ENCODE assay signal across 9 mouse cellular contexts in genomic region chr3:31000018-31000407, GRCm38 (mm10). TPM values are rescaled to one million over a fixed set of nuclear protein-coding genes. Genes with fewer than 3 reads are reported as not detected.
DNase-seq lines count a peak whose midpoint lies in the region; ATAC-seq lines count a peak whose summit lies in the region.
"Had no signal": no experiment of that assay in that cellular context is flagged by ENCODE, and none has a peak within 500 bp of the region (broad histone marks: within the 10 kb centered on the region; RNA-seq: fewer than 3 reads in every experiment).

No protein-coding gene starts in this region.

- H3K9ac ChIP-seq in limb, embryonic 11.5 days (ENCODE audit: low read length) = no peak overlapping the region
- H3K9ac ChIP-seq: forebrain, embryonic 15.5 days had no signal

- H3K4me2 ChIP-seq in limb, embryonic 11.5 days (ENCODE audit: low read depth, severe bottlenecking) = no peak overlapping the region
- H3K4me2 ChIP-seq: forebrain, embryonic 15.5 days had no signal

- no peaks in the 10 kb centered on the region for H3K36me3 ChIP-seq in limb, embryonic 11.5 days (ENCODE audit: control insufficient read depth, insufficient read depth, low read length)
- H3K36me3 ChIP-seq: forebrain, embryonic 15.5 days had no signal

- H3K27ac ChIP-seq in limb, embryonic 11.5 days (replicated peaks; ENCODE audit: low read depth, low read length) = peak overlapping the region; percentile 56
- H3K27ac ChIP-seq: forebrain, embryonic 15.5 days had no signal

- ATAC-seq in limb, embryonic 11.5 days (ENCODE audit: insufficient number of reproducible peaks, low FRiP score, low TSS enrichment, low read depth) = no peak
- ATAC-seq: forebrain, embryonic 15.5 days had no signal

- H3K9me3 ChIP-seq in limb, embryonic 11.5 days (ENCODE audit: control insufficient read depth, low read length) = no peaks in the 10 kb centered on the region
- H3K9me3 ChIP-seq: forebrain, embryonic 15.5 days had no signal

- no peaks in the 10 kb centered on the region for H3K27me3 ChIP-seq in limb, embryonic 11.5 days (ENCODE audit: control insufficient read depth, insufficient read depth, low read length)
- H3K27me3 ChIP-seq: forebrain, embryonic 15.5 days had no signal

- WGBS in limb, embryonic 11.5 days = 31% methylated on average over 4 of the region's 4 CpGs

- peaks cover 19% of the 10 kb centered on the region for H3K4me1 ChIP-seq in limb, embryonic 11.5 days (ENCODE audit: control insufficient read depth, insufficient read depth, low read length)

- H3K4me3 ChIP-seq in limb, embryonic 11.5 days (ENCODE audit: low read depth, low read length) = no peak overlapping the region
- H3K4me3 ChIP-seq: forebrain, embryonic 15.5 days had no signal

- DNase-seq in heart, adult 18-20 months = peak; percentile 48 to 67
- no peak for DNase-seq in heart, adult 8-10 months (ENCODE audit: low spot score)
- peak; percentile 31 for DNase-seq in thymus, postnatal 0 days (ENCODE audit: low spot score)
- DNase-seq in thymus, postnatal 36 days = no peak
- DNase-seq in limb, embryonic 11.5 days (ENCODE audit: low spot score) = no peak
- DNase-seq in thymus, postnatal 4 days = peak; percentile 25
- DNase-seq in layer of hippocampus, postnatal 25 days (ENCODE audit: extremely low spot score in 1 of 2, low spot score in 1 of 2) = no peak
- DNase-seq in left cerebral cortex, adult 11 months (ENCODE audit: low spot score) = no peak

RNA-seq across cellular contexts. Expression of gene Prkci, which starts 4.5 kb away (rescaled TPM):
- 10 to 100 TPM; 12.6 to 13.0 TPM for total RNA-seq in heart, adult 18-20 months (2021)
- total RNA-seq in heart, adult 8-10 months (2022) = 10 to 100 TPM in 3 of 4 experiments, 1 to 10 TPM in 1; 9.5 to 11.9 (median 10.7) TPM
- 15.0 and 15.9 TPM in 2 replicates for polyA plus RNA-seq in thymus, postnatal 0 days (2015; fragmentation: Nextera tagmentation; extraction: Ambion mirVana)
- 43.1 TPM in 2 replicates for polyA plus RNA-seq in limb, embryonic 11.5 days (2014; fragmentation: Nextera tagmentation; extraction: Ambion mirVana)
- total RNA-seq in layer of hippocampus, postnatal 25 days (2021) = 10 to 100 TPM; 56.8 to 63.4 TPM

RNA-seq across cellular contexts. Expression of gene Phc3, which starts 30.8 kb away (rescaled TPM):
- 10 to 100 TPM; 14.2 to 16.8 TPM for total RNA-seq in heart, adult 18-20 months (2021)
- 10 to 100 TPM; 15.4 to 19.3 (median 17.6) TPM for total RNA-seq in heart, adult 8-10 months (2022)
- 4.0 and 5.3 TPM in 2 replicates for polyA plus RNA-seq in thymus, postnatal 0 days (2015; fragmentation: Nextera tagmentation; extraction: Ambion mirVana)
- polyA plus RNA-seq in limb, embryonic 11.5 days (2014; fragmentation: Nextera tagmentation; extraction: Ambion mirVana) = 4.6 and 5.1 TPM in 2 replicates
- total RNA-seq in layer of hippocampus, postnatal 25 days (2021) = 10 to 100 TPM; 31.2 to 42.4 TPM

Comparison
In these comparisons a context has a peak if more than half of its experiments do, and no peak if none do; other contexts are left out.
1. DNase-seq: peak in heart, adult 18-20 months (2 of 2), thymus, postnatal 0 days (single experiment) and thymus, postnatal 4 days (single experiment); none in heart, adult 8-10 months (single experiment), thymus, postnatal 36 days (0 of 2), limb, embryonic 11.5 days (single experiment), layer of hippocampus, postnatal 25 days (0 of 2) and left cerebral cortex, adult 11 months (single experiment).
2. RNA of gene Prkci, which starts 4.5 kb away (total RNA-seq): 56.8 to 63.4 TPM in layer of hippocampus, postnatal 25 days; 12.6 to 13.0 TPM in heart, adult 18-20 months and 9.5 to 11.9 TPM in heart, adult 8-10 months; every median in the first group is over 4 times any median in the second.